Mouse (Mus musculus) lung, postnatal 4 days (tissue): ENCODE data around the gene Hipk3.

Experiments
- DNase-seq, 2 experiments: peaks; one replicate each; pipeline ENCODE4 v3.0.0; 2021

The Hipk3 gene

DNA sequence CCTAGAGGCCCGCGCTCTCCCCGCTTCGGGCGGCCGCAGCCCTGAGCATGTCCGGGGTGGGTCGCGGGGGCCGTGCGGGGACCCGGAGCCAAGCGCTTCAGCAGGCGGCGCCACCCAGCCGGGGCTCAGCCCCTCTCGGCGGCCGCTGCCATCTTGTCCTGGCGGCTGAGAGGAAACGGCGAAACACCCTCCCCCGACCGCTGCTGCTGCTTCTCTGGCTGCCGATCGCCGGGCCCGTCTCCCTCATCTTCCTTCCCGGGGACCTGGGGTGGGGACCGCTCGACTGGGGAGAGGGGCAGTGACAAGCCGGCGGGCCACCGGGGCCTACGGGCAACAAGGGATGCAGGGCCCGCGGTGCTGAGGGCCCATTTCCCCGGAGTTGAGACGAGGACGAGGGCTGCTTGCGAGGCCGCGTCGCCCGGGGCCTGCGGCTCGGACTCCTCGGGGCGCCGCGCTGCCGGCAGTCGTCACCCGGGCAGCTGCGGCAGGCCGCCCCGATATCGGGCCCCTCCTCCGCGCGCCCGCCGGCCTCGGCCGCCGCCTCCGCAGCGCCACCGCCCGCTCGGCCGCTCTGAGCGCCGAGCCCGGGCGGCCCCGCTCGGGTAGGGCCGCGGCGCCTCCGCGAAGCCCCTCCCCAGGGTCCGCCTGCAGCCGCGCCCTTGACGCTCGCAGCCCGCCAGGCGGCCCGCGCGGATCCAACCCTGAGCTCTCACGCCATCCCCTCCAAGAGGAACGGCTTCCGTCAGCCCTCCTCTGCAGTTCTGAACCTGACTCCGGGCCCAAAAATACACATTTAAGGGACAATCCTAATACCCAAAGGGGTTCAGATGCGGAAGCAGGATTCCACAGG lies at the start of gene Hipk3:
Hipk3 (minus strand) TSS at position 496 of the 850 bp plus-strand sequence.
- DNase-seq = peak; percentile 88 to 95

DNA sequence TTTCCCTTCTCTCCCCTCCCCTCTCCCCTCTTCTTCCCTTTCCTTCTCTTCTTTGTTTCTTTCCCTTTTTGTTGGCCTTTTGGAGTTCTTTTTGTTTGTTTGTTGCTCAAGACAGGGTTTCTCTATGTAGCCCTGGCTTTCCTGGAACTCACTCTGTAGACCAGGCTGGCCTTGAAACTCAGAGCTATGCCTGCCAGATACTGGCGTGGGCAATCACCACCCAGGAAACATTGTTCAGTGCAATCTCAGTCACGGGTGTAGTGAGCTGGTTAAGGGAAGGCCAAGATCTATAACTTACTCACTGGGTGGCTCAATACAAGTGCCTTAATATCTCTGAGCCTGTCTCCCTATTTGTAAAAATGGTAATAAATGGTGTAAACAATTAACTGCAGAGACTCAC lies 46.0 kb upstream of the Hipk3 start:
- no peak for DNase-seq

DNA sequence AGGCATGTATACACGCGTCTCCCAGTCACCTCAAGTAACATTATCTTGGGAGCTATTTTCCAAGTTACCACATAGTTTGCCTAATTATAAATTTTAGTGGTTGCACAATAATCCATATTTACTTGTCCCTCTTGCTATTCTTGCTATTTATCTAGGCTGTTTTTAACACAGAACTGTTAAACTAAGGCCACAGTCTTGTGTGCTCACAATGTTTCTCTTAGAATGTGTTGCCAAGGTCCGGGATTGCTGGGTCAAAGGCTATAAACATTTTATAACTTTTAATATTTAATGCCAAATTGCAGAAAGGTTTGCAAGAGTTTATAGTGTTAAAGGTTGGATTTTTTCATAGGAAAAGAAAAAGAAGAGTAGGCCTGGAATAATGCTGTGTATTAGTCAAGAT lies 40.5 kb upstream of the Hipk3 start:
- no peak for DNase-seq

DNA sequence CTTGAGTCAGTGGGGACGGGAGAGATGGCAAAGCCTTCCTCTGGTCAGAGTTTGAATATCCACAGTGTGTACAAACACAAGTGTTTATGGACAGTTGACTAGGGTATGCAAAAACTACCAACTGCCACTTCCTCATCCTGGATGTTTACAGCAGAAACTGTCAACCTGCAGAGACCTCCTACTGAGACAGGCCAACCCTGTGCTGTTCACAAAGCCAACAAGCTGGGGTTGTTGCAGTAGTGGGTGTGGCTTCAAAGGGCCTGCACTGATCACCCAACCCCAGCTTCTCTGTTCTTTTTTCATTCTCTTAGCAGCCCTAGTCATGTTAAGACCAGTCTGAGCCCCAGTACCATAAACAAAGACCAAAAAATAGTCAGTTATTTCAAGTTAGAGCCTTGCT lies 38.3 kb upstream of the Hipk3 start:
- no peak for DNase-seq

DNA sequence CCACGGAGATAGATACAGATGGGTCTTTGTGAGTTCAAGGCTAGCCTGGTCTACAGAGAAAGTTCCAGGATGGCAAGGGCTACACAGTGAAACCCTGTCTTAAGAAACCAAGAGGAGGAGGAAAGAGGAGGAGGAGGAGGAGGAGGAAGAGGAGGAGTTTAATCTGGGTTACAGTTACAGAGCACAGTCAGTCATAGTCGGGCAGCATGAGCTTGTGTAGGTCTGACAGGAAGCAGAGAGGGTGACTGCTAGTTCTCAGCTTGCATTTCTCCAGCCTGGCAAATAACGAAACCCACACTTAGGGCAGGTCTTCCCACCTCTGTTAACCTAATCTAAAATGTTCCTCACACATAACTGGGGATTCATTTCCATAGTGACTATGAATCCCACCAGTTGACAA lies 32.3 kb upstream of the Hipk3 start:
- no peak for DNase-seq

DNA sequence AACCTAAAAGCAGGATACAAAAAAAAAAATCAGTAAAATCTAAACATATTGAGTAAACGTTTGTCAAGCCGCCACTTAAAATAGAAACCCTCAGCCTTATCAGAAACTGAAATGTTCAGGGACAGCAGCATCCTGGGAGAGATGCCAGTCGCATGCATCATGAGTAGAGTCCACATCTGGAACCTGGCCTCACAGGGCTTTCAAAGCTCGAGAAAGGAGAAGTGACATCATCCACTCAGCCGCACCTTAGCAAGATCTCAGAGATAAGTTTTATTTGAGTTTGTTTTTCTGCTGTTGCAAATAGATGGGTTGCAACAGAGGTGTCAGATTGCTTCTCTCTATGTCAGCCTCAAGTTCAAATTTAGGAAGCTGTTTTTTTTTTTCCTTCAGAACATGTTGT lies 31.3 kb upstream of the Hipk3 start:
- peak; percentile 54 to 62 for DNase-seq

DNA sequence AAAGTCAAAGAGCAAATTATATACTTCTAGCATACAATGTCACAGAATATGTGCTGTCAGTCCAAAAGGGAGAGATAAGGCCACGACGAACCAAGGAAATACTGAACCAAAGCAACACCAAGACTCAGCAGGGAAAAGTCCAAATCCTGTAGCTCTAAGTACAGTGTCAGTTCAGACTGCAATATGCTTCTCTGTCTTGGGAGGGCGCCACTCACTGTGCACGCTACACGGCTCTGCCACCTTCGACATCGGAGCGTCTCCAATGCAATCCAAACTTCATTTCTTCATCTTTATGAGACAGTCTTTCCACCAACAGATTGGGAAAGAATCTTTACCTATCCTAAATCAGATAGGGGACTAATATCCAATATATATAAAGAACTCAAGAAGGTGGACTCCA lies 17.4 kb upstream of the Hipk3 start:
- DNase-seq = no peak

DNA sequence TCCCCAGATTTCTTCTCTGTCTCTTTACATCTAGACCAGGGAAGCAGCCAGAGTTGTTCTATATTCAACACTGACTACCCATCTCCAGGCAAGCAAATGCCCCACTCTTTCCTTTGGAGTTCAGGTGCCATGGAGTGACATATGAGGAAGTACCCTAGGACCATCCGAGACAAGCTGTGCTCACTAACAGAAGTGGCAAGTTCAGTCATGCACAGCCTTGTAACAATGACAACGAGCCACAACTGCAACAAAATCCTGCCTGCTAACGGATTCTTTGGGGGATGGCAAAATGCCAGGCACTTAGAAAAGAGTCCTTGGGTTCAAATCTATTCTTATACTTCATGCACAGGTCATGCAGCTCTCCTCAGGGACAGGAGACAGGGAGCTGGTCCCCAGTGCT lies 8.1 kb upstream of the Hipk3 start:
- DNase-seq = no peak

DNA sequence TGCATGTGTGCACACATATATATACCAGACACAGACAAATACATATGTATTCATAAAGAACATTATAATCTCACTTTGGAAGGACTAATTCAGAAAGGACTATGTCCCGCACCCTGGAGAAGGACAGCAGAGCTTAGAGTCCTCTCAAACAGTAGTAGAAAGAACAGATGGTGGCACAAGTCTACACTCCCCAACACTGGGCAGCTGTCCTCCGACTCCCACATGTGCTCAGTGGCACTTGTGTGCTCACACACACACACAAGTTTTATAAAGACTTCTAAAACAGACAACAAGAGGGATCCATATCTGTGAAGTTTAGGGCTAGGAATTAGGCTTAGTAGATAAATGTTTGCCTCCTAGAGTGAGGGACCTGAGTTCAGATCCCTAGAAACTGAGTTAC lies 6.8 kb upstream of the Hipk3 start:
- no peak for DNase-seq

DNA sequence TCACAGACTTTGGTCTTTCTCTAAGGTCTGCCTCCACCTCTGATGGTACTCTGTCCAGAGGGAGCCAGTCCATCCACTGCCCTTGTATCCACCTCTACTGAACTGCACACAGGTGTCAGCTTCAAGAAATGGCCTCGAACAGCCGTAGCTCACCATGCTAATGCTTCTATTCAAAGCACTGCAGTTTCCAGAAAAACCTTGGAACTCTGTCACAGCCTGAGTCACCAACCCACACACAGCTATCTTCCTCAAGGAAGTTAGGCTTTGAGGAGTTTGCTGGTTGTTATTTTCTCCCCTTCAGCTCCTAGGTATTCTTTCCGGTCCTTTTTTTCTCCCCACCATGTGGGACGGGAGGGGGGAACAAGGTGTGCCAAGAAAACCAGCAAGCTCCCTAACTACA lies 3.5 kb upstream of the Hipk3 start:
- no peak for DNase-seq

DNA sequence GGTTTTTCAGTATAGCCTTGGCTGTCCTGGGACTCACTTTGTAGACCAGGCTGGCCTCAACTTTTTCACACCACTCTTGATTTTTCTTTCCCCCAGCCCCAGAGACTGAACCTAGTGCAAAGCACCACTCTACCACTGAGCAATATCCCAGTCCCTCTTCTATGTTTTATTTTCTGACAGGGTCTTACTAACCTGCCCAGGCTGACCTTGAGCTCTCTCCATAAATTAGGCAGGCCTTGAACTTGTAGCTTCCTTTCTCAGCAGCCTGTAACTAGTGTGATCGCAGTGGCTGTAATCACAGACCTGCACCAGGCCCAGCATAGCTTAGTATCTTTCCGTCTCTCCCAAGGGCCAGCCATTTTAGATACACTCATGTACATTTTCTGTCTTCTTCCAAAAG lies 3.0 kb upstream of the Hipk3 start:
- no peak for DNase-seq

DNA sequence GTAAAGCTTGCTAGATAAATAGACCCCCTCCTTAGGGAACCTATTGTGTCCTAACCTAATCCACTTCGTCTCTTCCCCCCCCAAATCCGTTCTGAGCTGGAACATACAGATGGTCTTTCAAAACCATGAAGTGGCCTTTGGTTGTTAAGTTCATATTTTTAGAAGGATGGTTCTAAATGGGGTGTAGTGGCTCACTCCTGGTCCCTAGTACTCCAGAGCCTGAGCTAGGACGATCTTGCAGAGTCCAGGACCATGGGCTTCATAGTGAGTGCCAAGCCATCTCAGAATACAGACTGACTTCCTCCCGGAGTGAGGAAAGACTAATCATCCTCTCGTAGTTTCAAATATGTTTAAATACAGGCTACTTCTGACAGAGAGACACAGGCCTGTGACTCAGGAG lies 2.0 kb upstream of the Hipk3 start:
- DNase-seq = no peak

DNA sequence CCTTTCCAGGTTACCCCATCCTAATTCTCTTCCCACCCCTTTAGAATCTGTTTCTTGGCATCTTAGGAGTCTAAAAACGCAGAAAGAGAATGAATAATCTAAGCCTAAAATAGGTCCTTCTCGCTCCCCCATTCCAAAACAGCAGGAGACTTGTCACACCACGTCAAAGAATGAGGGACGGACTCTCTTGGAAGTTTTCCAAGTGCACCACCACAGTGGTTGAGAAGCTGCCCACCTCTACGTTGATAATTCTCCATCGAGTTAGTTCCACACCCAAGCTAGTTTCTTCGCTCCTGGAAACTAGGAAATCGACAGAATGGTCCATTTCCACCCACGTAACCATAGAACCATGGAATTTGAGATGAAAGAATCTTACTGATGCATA lies 547 bp upstream of the Hipk3 start:
- no peak for DNase-seq

DNA sequence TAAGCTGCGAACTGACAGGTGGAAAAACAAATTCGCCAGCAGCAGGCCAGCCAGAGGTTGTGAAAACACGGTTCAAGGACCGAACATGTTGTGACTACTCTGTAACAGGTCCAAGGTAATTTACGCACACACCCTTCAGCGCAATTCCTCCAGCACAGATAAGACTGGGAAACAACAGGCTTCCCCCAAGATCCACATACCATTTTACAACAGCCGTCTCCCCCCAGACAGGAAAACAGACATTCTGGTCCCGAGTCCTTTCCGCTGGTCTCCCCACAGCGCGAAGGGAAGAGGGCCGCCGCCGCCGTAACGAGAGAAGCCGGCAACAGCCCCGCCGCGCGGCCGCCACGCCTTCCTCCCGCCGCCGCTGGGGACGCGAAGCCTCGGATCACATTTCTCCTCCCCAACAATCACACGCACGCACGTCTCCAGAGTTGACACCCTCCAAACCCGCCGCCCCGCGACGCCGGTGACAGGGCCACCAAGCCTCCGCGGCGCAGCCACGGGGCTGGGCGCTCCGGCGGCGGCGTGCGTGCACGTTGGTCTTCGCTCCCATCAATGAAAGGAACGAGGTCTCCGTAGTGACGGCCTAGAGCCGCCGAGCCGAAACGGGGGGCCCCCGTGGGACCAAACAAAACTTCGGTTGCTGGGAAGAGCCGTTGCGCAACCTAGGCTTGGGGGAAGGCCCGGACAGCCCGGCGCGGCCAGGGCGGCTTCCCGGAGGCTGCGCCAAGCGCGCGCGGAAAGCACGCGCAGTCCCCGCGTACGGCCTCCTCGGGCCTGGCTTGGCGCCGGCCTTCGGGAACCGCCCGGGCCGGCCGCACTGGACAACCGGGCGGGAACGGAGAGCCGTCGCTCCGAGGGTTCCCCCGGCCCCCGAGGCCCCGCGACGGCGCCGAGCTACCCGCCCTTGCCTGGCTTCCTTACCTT lies 960 bp downstream of the Hipk3 start:
- DNase-seq = peak; percentile 87 to 90

DNA sequence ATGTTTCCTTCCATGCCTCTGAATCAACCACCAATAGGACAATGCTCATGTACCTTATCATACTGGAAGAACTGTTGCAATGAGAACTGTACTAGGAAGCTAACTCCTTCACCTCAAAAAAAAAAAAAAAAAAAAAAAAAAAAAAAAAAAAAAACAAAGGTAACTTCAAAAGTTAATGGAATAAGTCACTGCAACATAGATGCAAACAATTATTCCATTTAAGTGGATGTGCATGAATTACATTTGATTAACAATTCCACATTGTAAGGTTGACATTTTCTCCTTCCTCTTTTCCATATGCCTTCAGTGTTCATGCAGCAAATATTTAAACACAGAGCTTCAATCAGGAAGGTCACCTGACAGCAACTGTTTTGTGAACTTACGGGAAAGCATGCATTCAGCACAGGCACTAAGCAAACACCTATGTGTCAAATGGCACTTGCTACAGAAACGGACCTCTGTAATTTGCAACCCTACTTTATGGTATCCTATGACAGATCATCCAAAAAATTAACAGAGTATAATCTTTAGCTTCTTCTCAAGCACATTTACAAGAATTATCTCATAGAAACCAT lies 2.9 kb downstream of the Hipk3 start:
- no peak for DNase-seq

DNA sequence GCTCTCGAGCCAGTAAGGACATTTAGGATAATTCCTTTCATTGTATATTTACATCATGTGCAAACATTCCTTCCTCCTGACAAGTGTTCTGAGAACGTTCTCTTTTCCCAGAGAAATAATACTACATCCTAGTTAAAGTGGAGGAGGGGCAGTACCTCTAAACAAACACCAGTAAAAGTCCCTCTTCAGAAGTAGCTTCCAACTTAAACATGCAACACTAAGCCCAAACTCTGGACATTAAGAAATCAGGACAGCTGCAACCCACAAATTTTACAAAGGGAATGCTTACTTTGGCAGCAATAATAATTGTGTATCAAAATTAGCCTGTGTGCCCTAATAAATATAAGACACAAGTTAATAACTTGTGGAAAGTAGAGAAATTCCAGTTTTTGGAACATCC lies 3.5 kb downstream of the Hipk3 start:
- DNase-seq = no peak

DNA sequence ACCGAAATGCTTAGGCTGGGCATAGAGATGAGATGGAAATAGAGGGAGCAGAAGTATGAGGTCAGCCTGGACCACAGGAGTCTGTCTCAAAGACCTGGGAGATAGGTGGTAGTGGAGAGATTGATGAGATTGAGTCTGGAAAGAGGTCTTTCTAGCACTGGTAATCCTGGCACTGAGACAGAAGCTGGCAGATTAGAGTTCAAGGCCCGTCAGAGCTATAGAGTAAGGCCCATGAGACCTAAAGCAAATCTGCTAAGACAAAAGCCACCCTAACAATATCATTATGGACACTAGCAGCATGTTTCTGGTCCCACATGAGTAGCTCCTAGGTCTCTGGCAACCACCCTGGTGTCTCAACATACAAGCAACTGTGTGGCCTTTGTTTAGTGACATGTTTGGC lies 4.4 kb downstream of the Hipk3 start:
- no peak for DNase-seq

DNA sequence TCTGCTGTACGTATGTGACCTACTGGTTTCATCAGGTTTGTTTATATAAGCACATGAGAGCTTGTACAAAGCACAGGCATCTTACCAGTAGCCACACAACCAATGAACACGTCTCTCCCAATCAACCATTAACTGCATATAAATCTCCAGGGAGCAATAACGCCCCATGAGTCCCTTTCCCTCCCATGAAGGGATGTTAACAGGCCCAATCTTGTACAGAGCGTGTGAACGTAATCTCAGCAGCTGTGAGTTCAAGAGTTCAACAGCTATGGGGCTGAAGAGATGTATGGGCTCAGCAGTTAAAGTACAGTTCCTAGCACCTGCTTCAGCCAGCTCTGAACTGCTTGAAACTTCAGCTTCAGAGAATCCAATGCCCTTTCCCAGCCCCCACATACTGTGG lies 9.8 kb downstream of the Hipk3 start:
- no peak for DNase-seq

DNA sequence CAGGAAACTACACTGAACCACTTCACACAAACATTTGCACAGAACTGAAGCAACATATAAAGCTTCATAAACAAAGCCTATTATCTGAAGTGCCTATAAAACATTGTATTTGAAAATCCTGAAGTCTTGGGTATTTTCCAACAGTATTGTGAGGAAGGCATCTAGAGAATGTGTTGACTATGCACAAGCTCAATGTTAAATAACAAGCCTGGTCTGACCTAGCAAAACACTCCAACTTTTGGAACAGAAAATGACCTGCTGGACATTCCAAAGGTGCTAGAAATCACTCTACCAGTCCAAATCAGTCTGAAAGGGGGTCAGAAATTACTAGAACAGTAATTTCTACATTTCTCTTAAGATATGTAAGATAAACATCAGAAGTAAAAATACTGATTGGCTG lies 12.1 kb downstream of the Hipk3 start:
- DNase-seq = no peak

DNA sequence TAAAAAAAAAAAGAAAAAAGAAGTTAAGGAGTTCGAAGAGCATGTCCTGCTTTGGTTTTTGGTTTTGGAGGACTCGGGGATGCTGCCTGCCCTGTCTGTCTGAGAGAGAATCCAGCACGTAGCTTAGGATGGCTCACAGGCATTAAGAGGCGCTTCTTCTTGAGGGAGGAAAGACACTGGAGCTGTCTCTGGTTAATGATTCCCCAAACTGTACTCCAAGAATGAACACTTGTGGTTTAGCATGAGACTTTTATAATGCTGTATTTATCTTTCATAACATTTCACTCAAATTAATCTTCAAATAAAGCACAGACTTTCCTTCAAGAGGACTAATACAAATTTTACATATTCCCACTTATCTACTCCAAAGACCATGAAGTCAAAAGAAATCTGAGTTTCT lies 15.2 kb downstream of the Hipk3 start:
- no peak for DNase-seq

DNA sequence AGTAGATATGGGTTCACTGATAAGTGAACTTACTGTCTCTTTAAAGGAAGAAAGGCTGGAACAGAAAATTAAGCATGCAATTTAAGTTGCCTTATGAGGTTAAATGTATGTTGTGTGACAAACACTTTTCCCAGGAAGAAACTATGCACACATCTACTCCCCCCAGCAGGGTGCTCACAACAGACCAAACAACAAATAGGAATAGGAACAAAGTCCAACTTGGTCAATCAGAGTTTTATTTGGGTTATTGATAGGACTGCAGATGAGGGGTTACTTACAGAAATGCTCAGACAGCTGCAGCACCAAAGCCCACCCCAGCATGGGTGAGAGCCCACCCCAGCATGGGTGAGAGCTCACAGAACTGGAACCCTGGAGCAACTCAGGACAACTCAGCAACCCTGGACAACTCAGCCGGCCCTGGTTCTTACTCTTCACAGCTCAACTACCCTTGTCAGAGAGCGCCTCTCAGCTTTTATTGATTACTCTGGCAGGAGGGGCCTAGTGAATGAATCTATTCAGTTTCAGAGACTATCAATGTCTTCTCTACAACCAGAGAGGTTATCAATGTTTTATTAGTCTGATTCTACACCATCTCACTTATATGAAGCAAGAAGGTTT lies 16.7 kb downstream of the Hipk3 start:
- no peak for DNase-seq

DNA sequence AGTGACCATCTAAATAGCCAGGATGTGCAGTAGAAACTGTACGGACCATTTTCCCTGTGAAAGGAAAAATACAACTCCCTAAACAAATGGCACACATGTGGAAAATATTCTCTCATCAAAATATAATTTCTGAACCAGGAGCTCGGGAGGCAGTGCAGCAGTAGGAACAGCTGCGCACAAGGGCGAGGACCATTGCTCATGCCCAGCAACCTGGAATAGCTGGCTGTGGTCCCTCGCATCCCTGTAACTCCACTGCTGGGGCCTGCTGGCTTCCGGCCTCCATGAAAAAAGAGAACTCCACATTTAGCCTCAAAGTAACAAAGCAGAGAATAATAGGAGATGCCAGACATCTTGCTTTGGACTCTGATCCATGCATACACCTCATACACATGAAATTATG lies 22.2 kb downstream of the Hipk3 start:
- DNase-seq = no peak

DNA sequence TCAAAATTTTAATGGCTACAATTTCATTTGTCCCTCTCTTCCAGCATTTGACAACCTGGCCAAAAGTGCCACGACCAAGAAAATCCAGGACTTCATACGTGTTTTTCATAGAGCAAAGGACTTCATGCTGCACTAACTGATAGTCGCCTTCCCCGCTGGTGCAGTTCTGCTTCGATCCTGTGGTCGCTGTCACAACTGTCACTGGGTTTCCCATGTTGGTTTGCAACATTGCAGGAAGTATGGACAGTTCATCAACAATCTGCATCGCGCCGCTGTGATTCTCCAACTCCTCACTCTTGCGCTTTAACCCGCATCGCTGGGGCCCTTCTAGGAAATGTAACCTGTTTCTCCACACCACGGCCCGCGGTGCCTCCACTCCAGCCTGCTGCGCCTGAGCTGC lies 23.1 kb downstream of the Hipk3 start:
- no peak for DNase-seq
